Mouse (Mus musculus) right cerebral cortex, adult 2 months (tissue): ENCODE measurements around the gene Ybx2.
"Not testable (repeated sequence)": the region's sequence is repeated elsewhere in the genome, so short reads cannot be mapped to it uniquely, and the experiment has no call there.

Experiments
- DNase-seq, 2 experiments: peaks; one replicate each; pipeline ENCODE4 v3.0.0; 2021 to 2022; ENCODE audit warnings: low spot score in 2 of 2

The Ybx2 gene

GRCm38 (mm10) chr11:69914917-69915430 is 20.6 kb upstream of the Ybx2 start:
- DNase-seq: no peak

- no peak for DNase-seq
These were observed 19.6 kb upstream of the Ybx2 start for GRCm38 (mm10) chr11:69915667-69916627.

- not testable (repeated sequence) for DNase-seq
These were observed 18.8 kb upstream of the Ybx2 start for GRCm38 (mm10) chr11:69916652-69917378.

- no peak for DNase-seq
These were observed 18.1 kb upstream of the Ybx2 start for GRCm38 (mm10) chr11:69917379-69917948.

GRCm38 (mm10) chr11:69918118-69918517 is 17.5 kb upstream of the Ybx2 start:
- no peak for DNase-seq

- DNase-seq: no peak
These were observed 16.5 kb upstream of the Ybx2 start for GRCm38 (mm10) chr11:69919053-69919452.

GRCm38 (mm10) chr11:69919661-69920265 is 15.8 kb upstream of the Ybx2 start:
- peak; percentile 43 to 47 for DNase-seq

- no peak for DNase-seq
These were observed 15.1 kb upstream of the Ybx2 start for GRCm38 (mm10) chr11:69920266-69921031.

- peak; percentile 100 for DNase-seq
These were observed 14.2 kb upstream of the Ybx2 start, which contains the start of gene Eif5a for GRCm38 (mm10) chr11:69921114-69922011. Gene Eif5a, minus strand, starts transcription at chr11:69921958.

- DNase-seq: no peak
These were observed 13.4 kb upstream of the Ybx2 start for GRCm38 (mm10) chr11:69922012-69922756.

- DNase-seq: no peak
These were observed 12.8 kb upstream of the Ybx2 start for GRCm38 (mm10) chr11:69922796-69923195.

GRCm38 (mm10) chr11:69927501-69927900 is 8.1 kb upstream of the Ybx2 start:
- no peak for DNase-seq

- no peak for DNase-seq
These were observed 5.9 kb upstream of the Ybx2 start for GRCm38 (mm10) chr11:69929712-69930111.

- not testable (repeated sequence) for DNase-seq
These were observed 5.4 kb upstream of the Ybx2 start for GRCm38 (mm10) chr11:69930176-69930575.

- DNase-seq: no peak
These were observed 4.5 kb upstream of the Ybx2 start for GRCm38 (mm10) chr11:69930967-69931537.

- no peak for DNase-seq
These were observed 3.8 kb upstream of the Ybx2 start for GRCm38 (mm10) chr11:69931769-69932168.

GRCm38 (mm10) chr11:69932254-69932653 is 3.3 kb upstream of the Ybx2 start:
- no peak for DNase-seq

- no peak for DNase-seq
These were observed 2.5 kb upstream of the Ybx2 start for GRCm38 (mm10) chr11:69933066-69933465.

GRCm38 (mm10) chr11:69934169-69934568 is 1.4 kb upstream of the Ybx2 start:
- peak; percentile 85 to 94 for DNase-seq
